Mouse (Mus musculus): ENCODE results near the gene Pop7.

DNA sequence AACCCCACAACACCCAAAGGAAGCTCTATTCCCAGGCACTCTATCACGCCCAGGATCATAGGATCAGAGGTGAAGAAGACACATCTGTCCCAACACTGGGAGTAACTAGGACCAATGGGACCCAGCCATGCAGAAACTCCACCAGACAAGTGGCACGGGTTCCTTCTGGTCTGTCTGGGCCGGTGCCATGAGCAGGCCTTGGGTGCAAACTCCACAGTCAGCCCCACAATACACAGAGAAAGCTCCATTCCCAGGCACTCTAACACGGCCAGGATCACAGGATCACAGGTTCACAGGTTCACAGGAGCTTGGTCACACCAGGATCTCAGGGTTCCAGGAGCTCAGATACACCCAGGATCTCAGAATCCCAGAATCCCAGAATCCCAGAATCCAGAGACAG lies 43.3 kb upstream of the Pop7 start:
- TF ChIP-seq CTCF (IDR thresholded peaks at IDR 0.05) (no peak), EP300 (IDR thresholded peaks at IDR 0.05) (no peak)
